Mouse (Mus musculus) ES-Bruce4 (cell line): ENCODE measurements around the gene Nol6. TPM values are rescaled to one million over a fixed set of nuclear protein-coding genes. Genes with fewer than 3 reads are reported as not detected.
"Not testable (repeated sequence)": the region's sequence is repeated elsewhere in the genome, so short reads cannot be mapped to it uniquely, and the experiment has no call there.

Experiments used
- H3K27ac ChIP-seq: 2 replicates; pipeline ENCODE4 v1.5.1; 2012; ENCODE audit warnings: low read length, inconsistent platforms; ENCODE audit not compliant: insufficient read depth
- H3K27me3 ChIP-seq: 2 replicates; pipeline ENCODE4 v1.6.1; 2012; ENCODE audit warnings: mild to moderate bottlenecking, low read length, inconsistent platforms; ENCODE audit not compliant: control insufficient read depth, poor library complexity, insufficient read depth, severe bottlenecking
- H3K36me3 ChIP-seq: 2 replicates; pipeline ENCODE4 v1.6.1; 2012; ENCODE audit warnings: inconsistent platforms, mild to moderate bottlenecking, low read length, moderate library complexity; ENCODE audit not compliant: control insufficient read depth, poor library complexity, insufficient read depth, severe bottlenecking
- H3K4me1 ChIP-seq: one replicate; pipeline ENCODE4 v1.8.1; 2011; ENCODE audit warnings: low read length; ENCODE audit not compliant: control insufficient read depth, insufficient read depth
- H3K4me3 ChIP-seq: 2 replicates; pipeline ENCODE4 v1.5.1; 2011; ENCODE audit warnings: low read depth, mild to moderate bottlenecking, low read length
- H3K9ac ChIP-seq: 2 replicates; pipeline ENCODE4 v1.6.1; 2012; ENCODE audit warnings: low read depth, mild to moderate bottlenecking, inconsistent platforms; ENCODE audit not compliant: poor library complexity, severe bottlenecking
- H3K9me3 ChIP-seq: replicated peaks from 2 replicates; pipeline ENCODE4 v1.6.1; 2012; ENCODE audit warnings: mild to moderate bottlenecking, low read length, inconsistent platforms; ENCODE audit not compliant: control insufficient read depth, poor library complexity, insufficient read depth, severe bottlenecking
- CTCF ChIP-seq: IDR thresholded peaks from one replicate; pipeline ENCODE4 v1.8.1; 2011; ENCODE audit warnings: low read depth, low read length
- EP300 ChIP-seq: IDR thresholded peaks from 2 replicates; pipeline ENCODE4 v1.6.1; 2011; ENCODE audit warnings: low read depth, low read length; ENCODE audit not compliant: insufficient read depth
- POLR2A ChIP-seq: IDR thresholded peaks from one replicate; pipeline ENCODE4 v1.8.1; 2011; ENCODE audit warnings: low read length; ENCODE audit not compliant: insufficient read depth
- polyA plus RNA-seq: library from polyadenylated mRNA; stranded (reverse); fragments of >200 nt; gene quantifications from 2 replicates; pipeline ENCODE4 v1.2.4, GENCODE M21; 2011; ENCODE audit warnings: low read depth; ENCODE audit not compliant: missing spikeins, insufficient read depth, insufficient read length

Gene Nol6
- polyA plus RNA-seq, 1 experiment: 56.1 TPM

DNA sequence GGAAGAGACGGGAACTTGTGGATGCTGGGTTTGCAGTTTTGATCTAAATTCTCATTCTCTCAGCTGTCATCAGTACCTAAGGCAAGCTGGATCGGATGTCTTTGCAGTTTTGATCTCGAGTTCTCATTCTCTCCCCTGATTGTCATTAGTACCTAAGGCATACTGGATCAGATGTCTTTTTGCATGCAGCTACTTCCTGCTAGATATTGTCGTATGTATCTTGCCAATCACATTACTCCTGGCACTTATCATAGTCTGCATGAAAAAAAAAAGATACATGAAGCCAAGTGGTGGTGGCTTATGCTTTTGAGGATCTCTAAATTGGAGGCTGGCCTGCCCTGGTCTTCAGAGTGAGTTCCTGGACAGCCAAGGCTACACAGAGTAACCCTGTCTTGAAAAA, 39.4 kb downstream of the Nol6 start:
- Histone ChIP-seq H3K4me1 (peaks cover 6% of the 10 kb centered on the region), H3K27me3 (no peaks in the 10 kb centered on the region), H3K9me3 (no peaks in the 10 kb centered on the region), H3K27ac (no peak overlapping the region), H3K36me3 (no peaks in the 10 kb centered on the region), H3K9ac (no peak overlapping the region), H3K4me3 (no peak overlapping the region)
- TF ChIP-seq EP300: no peak
- no peak for TF ChIP-seq CTCF
- no peak for TF ChIP-seq POLR2A

DNA sequence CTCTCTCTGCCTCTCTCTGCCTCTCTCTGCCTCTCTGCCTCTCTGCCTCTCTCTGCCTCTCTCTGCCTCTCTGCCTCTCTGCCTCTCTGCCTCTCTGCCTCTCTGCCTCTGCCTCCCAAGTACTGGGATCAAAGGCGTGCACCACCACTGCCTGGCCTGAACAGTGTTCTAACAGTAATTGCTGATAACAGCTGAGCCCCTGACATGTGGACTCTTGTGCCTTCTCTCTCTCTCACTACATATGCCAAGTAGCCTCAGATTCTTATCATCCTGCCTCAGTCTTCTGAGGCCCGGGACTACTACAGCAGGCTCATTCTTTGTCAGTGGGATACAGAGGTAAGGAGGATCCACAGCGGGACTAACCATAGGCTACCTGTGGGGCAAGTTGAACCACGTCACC, 41.5 kb downstream of the Nol6 start:
- not testable (repeated sequence) for H3K9me3 ChIP-seq, H3K27ac ChIP-seq, H3K4me1 ChIP-seq, H3K9ac ChIP-seq, H3K4me3 ChIP-seq, H3K36me3 ChIP-seq, H3K27me3 ChIP-seq

DNA sequence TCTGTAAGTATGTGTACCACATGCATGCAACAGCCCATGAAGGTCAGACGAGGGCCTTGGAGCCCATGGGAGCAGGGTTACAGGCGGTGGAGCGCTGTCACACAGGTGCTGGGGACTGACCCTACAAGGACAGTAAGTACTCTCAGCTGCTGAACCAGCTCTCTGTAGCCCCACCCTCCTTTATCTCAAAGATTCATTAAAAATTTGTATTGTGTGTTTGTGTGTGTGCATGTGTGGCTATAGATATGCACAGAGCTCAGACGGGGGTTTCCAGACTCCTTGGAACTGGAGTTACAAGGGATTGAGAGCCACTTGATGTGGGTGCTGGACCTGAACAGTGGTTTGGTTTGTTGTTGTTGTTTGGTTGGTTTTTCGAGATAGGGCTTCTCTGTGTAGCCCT, 42.5 kb downstream of the Nol6 start:
- Histone ChIP-seq H3K9ac (no peak overlapping the region), H3K9me3 (no peaks in the 10 kb centered on the region), H3K27ac (no peak overlapping the region), H3K4me1 (peaks cover under 1% of the 10 kb centered on the region), H3K27me3 (no peaks in the 10 kb centered on the region), H3K4me3 (no peak overlapping the region), H3K36me3 (no peaks in the 10 kb centered on the region)
- TF ChIP-seq CTCF (no peak), POLR2A (no peak), EP300 (no peak)

DNA sequence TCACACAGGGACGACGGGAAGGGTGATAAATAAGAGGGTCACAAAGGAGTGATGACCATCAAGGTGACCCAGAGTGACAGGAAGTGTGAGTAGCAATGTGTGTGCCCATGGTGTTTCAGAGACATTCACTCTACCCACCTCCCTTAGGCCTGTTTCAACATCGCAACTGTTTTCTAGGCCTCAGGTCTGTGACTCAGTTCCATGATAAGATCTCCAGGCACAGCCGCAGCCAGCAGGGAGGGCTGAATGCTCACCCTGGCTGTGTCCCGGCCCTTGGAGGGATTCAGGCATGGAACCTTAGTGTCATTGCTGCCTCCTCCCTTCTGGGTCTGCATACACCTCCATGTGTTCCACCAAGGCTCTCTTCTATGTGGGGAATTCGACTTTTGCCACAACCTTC, 45.5 kb downstream of the Nol6 start:
- H3K9ac ChIP-seq: no peak overlapping the region
- H3K4me3 ChIP-seq: no peak overlapping the region
- TF ChIP-seq CTCF: no peak
- TF ChIP-seq POLR2A: no peak
- TF ChIP-seq EP300: no peak
- no peaks in the 10 kb centered on the region for H3K4me1 ChIP-seq
- H3K36me3 ChIP-seq: no peaks in the 10 kb centered on the region
- no peak overlapping the region for H3K27ac ChIP-seq
- no peaks in the 10 kb centered on the region for H3K9me3 ChIP-seq
- H3K27me3 ChIP-seq: no peaks in the 10 kb centered on the region

DNA sequence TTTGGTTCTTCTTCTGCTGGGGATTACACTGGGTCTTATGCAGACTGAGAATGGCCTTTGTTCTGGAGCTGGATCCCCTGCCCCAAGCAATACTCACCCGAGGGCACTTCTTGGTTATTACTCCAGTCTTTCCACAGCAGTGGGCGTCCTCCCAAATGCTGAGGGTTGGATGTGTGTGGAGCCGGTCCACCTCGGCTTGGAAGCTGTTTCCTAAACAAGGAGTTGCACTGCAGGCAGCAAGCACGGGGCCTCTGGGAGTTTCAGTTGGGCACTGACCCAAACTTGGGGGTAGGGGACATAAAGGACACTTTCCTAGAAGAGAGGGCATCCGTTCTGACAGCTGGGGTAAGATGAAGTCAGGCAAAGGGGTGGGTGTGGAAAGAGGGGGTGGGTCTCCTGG, 49.8 kb downstream of the Nol6 start:
- Histone ChIP-seq H3K9me3 (no peaks in the 10 kb centered on the region), H3K27me3 (no peaks in the 10 kb centered on the region), H3K27ac (no peak overlapping the region), H3K4me3 (no peak overlapping the region), H3K4me1 (no peaks in the 10 kb centered on the region), H3K36me3 (no peaks in the 10 kb centered on the region), H3K9ac (no peak overlapping the region)
- TF ChIP-seq CTCF: no peak
- TF ChIP-seq EP300: no peak
- TF ChIP-seq POLR2A: no peak

DNA sequence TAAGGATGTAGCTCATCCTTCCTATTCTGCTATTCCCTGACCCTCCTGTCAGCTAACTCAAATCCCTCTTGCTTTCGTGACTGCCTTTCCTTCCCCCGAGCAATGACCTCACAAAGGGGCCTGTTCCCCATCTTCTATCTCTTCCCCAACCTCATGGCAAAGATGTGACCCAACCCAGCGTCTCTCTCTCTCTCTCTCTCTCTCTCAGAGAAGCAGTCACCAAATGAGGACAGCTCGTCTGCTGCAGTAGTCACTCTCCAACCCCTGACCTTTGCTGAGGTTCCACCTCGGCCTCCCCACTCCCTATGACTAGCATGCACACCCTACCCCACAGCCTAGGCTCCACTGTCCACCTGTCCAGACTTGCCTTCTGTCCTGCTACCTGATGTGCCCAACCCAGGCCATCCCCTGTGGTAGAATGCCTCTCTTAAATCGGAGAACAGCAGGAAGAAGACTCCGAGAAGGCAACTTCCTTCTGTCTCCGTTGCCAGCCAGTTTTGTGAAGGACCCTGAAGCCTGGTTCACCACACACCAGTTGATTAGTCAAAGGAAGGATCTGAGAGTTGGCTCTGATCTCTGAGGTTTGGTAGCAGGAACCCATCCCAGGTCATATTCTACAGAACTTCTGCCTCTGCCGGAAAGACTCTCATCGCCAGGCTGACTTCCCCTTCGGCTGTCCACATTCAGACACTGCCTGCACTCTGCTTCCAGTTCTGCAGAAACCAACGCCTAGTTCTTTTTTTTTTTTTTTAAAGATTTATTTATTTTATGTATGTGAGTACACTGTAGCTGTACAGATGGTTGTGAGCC, 51.0 kb downstream of the Nol6 start:
- TF ChIP-seq POLR2A (no peak), CTCF (no peak), EP300 (no peak)
- Histone ChIP-seq H3K36me3 (no peaks in the 10 kb centered on the region), H3K27me3 (no peaks in the 10 kb centered on the region), H3K27ac (no peak overlapping the region), H3K9me3 (no peaks in the 10 kb centered on the region), H3K9ac (no peak overlapping the region), H3K4me3 (no peak overlapping the region), H3K4me1 (no peaks in the 10 kb centered on the region)
